Mouse (Mus musculus) heart, embryonic 13.5 days (tissue): ENCODE measurements around the gene Abl2. TPM values are rescaled to one million over a fixed set of nuclear protein-coding genes. Genes with fewer than 3 reads are reported as not detected.

Experiments used
- ATAC-seq: fragments of 200-750 bp; cut with Nextera tagmentation; 2 replicates; pipeline ENCODE4 v1.8.0; 2017; ENCODE audit warnings: moderate TSS enrichment; ENCODE audit not compliant: insufficient number of reproducible peaks, low FRiP score, low TSS enrichment; ENCODE audit errors: extremely low read depth
- H3K27ac ChIP-seq: fragments of 300-500 bp; sonication (generic); replicated peaks from 2 replicates; pipeline ENCODE4 v1.5.1; 2015; ENCODE audit warnings: moderate library complexity, mild to moderate bottlenecking, inconsistent platforms
- H3K27me3 ChIP-seq: fragments of 300-500 bp; sonication (generic); replicated peaks from 2 replicates; pipeline ENCODE4 v1.6.1; 2015; ENCODE audit warnings: mild to moderate bottlenecking, inconsistent platforms
- H3K36me3 ChIP-seq: fragments of 300-500 bp; sonication (generic); 2 replicates; pipeline ENCODE4 v1.6.1; 2015; ENCODE audit warnings: mild to moderate bottlenecking, inconsistent platforms
- H3K4me1 ChIP-seq: fragments of 300-500 bp; sonication (generic); 2 replicates; pipeline ENCODE4 v1.6.1; 2015; ENCODE audit warnings: inconsistent platforms
- H3K4me2 ChIP-seq: fragments of 300-500 bp; sonication (generic); 2 replicates; pipeline ENCODE4 v1.6.1; 2015; ENCODE audit warnings: inconsistent platforms, mild to moderate bottlenecking, moderate library complexity
- H3K4me3 ChIP-seq: fragments of 300-500 bp; sonication (generic); 2 replicates; pipeline ENCODE4 v1.5.1; 2015; ENCODE audit warnings: moderate library complexity, mild to moderate bottlenecking, inconsistent platforms
- H3K9ac ChIP-seq: fragments of 300-500 bp; sonication (generic); 2 replicates; pipeline ENCODE4 v1.6.1; 2015; ENCODE audit warnings: inconsistent platforms, mild to moderate bottlenecking, moderate library complexity
- H3K9me3 ChIP-seq: fragments of 300-500 bp; sonication (generic); 2 replicates; pipeline ENCODE4 v1.6.1; 2016; ENCODE audit warnings: inconsistent platforms
- WGBS: fragments of 180-500 bp; shearing (Covaris S2); methylation state at CpG from one replicate; pipeline ENCODE4 v1.1.7; 2015; ENCODE audit warnings: mixed read lengths; 5-methylcytosine and 5-hydroxymethylcytosine counted together
- polyA plus RNA-seq: library from polyadenylated mRNA; unstranded; fragments of >200 nt; fragmentation: Nextera tagmentation; extraction: Ambion mirVana; gene quantifications from 2 replicates; pipeline ENCODE4 v1.2.1, GENCODE M21; 2015

Gene Abl2
- polyA plus RNA-seq, 1 experiment from 2014 or later, result 2.4 TPM

- Histone ChIP-seq H3K4me1 (peaks cover 51% of the 10 kb centered on the region), H3K27ac (peak overlapping the region; percentile 81; the same call in 1 of the 2 replicates)
Measured at GRCm38 (mm10) chr1:156614710-156615109, 56.1 kb downstream of the Abl2 start.

GRCm38 (mm10) chr1:156615381-156616133 is 57.0 kb downstream of the Abl2 start:
- peak overlapping the region; percentile 67 for H3K9ac ChIP-seq

More at GRCm38 (mm10) chr1:156614710-156615109, 56.1 kb downstream of the Abl2 start:
- no peaks in the 10 kb centered on the region; the same call in 1 of the 2 replicates for H3K36me3 ChIP-seq
- no peaks in the 10 kb centered on the region for H3K9me3 ChIP-seq
- H3K4me3 ChIP-seq, result no peak overlapping the region
- H3K9ac ChIP-seq, result no peak overlapping the region
- no peaks in the 10 kb centered on the region for H3K27me3 ChIP-seq
- peak overlapping the region; percentile 69 for H3K4me2 ChIP-seq
- no peak for ATAC-seq
- WGBS, result 78% methylated on average over 1 of the region's 1 CpGs

DNA sequence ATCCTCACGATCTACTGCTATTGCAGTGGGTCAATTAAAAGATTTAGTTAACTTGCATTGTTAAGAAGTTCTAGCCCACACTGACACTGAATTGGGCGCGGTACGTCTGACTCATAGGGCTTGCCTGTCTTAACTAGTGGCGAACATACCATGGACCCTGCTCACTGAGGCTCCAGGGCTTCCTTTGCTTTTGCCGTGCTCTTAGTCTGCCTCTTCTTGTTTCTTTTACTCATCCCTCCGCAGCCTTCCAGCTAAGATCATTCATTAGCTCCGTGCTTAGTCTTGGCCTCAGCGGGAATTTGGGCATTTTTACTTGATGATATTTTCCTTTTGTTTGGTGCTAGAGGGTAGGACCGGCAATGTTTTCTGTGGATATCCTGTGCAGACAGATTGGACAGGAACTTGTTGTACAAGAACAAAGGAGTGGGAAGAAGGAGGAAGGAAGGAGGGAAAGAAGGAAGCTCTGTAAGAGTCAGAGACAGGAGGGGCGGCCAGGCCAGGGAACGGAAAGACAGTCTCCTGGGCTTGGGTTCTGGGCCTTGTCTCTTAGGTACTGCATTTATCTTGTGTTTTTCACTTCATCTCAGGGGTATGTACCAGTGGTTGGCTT is 58.5 kb downstream of the Abl2 start:
- Histone ChIP-seq H3K9me3 (no peaks in the 10 kb centered on the region), H3K9ac (peak overlapping the region; percentile 61), H3K36me3 (no peaks in the 10 kb centered on the region), H3K27me3 (no peaks in the 10 kb centered on the region), H3K4me3 (peak overlapping the region; percentile 30), H3K4me1 (peaks cover 62% of the 10 kb centered on the region), H3K4me2 (peak overlapping the region; percentile 52), H3K27ac (peak overlapping the region; percentile 75)
- WGBS, result 49% methylated on average over 12 of the region's 12 CpGs
- no peak for ATAC-seq

More at GRCm38 (mm10) chr1:156615381-156616133, 57.0 kb downstream of the Abl2 start:
- Histone ChIP-seq H3K27ac (peak overlapping the region; percentile 81), H3K27me3 (no peaks in the 10 kb centered on the region), H3K36me3 (no peaks in the 10 kb centered on the region; the same call in 1 of the 2 replicates), H3K4me2 (peak overlapping the region; percentile 69), H3K4me1 (peaks cover 59% of the 10 kb centered on the region), H3K4me3 (peak overlapping the region; percentile 41), H3K9me3 (no peaks in the 10 kb centered on the region)
- 11% methylated on average over 13 of the region's 13 CpGs for WGBS
- ATAC-seq, result no peak

GRCm38 (mm10) chr1:156617811-156618210 is 59.2 kb downstream of the Abl2 start:
- H3K4me2 ChIP-seq, result peak overlapping the region; percentile 52

GRCm38 (mm10) chr1:156620292-156620909 is 61.8 kb downstream of the Abl2 start:
- H3K27me3 ChIP-seq, result no peaks in the 10 kb centered on the region
- peaks cover 41% of the 10 kb centered on the region for H3K4me1 ChIP-seq
- H3K4me3 ChIP-seq, result no peak overlapping the region
- H3K9me3 ChIP-seq, result no peaks in the 10 kb centered on the region
- H3K27ac ChIP-seq, result 0 out of 2 replicates have a peak overlapping the region, but pooled peaks have one; percentile 5
- ATAC-seq, result no peak
- 58% methylated on average over 4 of the region's 4 CpGs for WGBS
- no peak overlapping the region for H3K4me2 ChIP-seq
- no peak overlapping the region for H3K9ac ChIP-seq
- H3K36me3 ChIP-seq, result peaks cover 18% of the 10 kb centered on the region

More at GRCm38 (mm10) chr1:156617811-156618210, 59.2 kb downstream of the Abl2 start:
- Histone ChIP-seq H3K9ac (0 out of 2 replicates have a peak overlapping the region, but pooled peaks have one; percentile 42), H3K27me3 (no peaks in the 10 kb centered on the region), H3K9me3 (no peaks in the 10 kb centered on the region), H3K4me3 (peak overlapping the region; percentile 30; the same call in 1 of the 2 replicates), H3K27ac (peak overlapping the region; percentile 75), H3K4me1 (peaks cover 62% of the 10 kb centered on the region), H3K36me3 (peaks cover 5% of the 10 kb centered on the region)
- no peak for ATAC-seq
- 54% methylated on average over 4 of the region's 4 CpGs for WGBS

- H3K9me3 ChIP-seq, result no peaks in the 10 kb centered on the region
- H3K4me3 ChIP-seq, result no peak overlapping the region
- H3K4me1 ChIP-seq, result peaks cover 36% of the 10 kb centered on the region
- 0 out of 2 replicates have a peak overlapping the region, but pooled peaks have one; percentile 5 for H3K27ac ChIP-seq
- no peak overlapping the region for H3K9ac ChIP-seq
- no peak overlapping the region for H3K4me2 ChIP-seq
- WGBS, result 79% methylated on average over 3 of the region's 3 CpGs
- H3K36me3 ChIP-seq, result peaks cover 24% of the 10 kb centered on the region
- ATAC-seq, result no peak
- H3K27me3 ChIP-seq, result no peaks in the 10 kb centered on the region
Measured at GRCm38 (mm10) chr1:156620951-156621350, 62.4 kb downstream of the Abl2 start.

- H3K4me3 ChIP-seq, result no peak overlapping the region
- H3K27me3 ChIP-seq, result no peaks in the 10 kb centered on the region
- WGBS, result 53% methylated on average over 1 of the region's 1 CpGs
- H3K9me3 ChIP-seq, result no peaks in the 10 kb centered on the region
- no peak overlapping the region for H3K9ac ChIP-seq
- H3K4me1 ChIP-seq, result peaks cover 15% of the 10 kb centered on the region
- H3K27ac ChIP-seq, result no peak overlapping the region
- ATAC-seq, result no peak
- peaks cover 39% of the 10 kb centered on the region for H3K36me3 ChIP-seq
- H3K4me2 ChIP-seq, result no peak overlapping the region
Measured at GRCm38 (mm10) chr1:156624231-156624630, 65.6 kb downstream of the Abl2 start.

DNA sequence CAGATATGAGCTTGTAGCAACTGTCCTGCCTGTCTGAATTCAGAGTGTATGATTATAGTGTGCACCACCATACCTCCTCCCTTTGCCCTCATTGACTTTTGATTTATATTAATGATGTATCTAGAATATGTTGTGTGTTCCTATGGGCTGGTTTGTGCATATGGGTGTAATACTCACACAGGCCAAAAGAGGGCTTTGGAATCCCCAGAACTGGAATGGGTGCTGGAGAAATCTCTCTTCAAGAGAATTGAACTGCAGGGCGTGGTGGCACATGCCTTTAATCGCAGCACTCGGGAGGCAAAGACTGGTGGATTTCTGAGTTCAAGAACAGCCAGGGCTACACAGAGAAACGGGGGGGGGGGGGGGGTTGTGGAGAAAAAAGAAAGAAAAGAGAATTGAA is 68.1 kb downstream of the Abl2 start:
- no peak overlapping the region for H3K27ac ChIP-seq
- 79% methylated on average over 4 of the region's 4 CpGs for WGBS
- no peak overlapping the region for H3K9ac ChIP-seq
- no peak overlapping the region for H3K4me2 ChIP-seq
- H3K4me3 ChIP-seq, result no peak overlapping the region
- peaks cover 3% of the 10 kb centered on the region for H3K9me3 ChIP-seq
- no peak for ATAC-seq
- peaks cover 64% of the 10 kb centered on the region for H3K36me3 ChIP-seq
- H3K27me3 ChIP-seq, result no peaks in the 10 kb centered on the region
- H3K4me1 ChIP-seq, result no peaks in the 10 kb centered on the region

DNA sequence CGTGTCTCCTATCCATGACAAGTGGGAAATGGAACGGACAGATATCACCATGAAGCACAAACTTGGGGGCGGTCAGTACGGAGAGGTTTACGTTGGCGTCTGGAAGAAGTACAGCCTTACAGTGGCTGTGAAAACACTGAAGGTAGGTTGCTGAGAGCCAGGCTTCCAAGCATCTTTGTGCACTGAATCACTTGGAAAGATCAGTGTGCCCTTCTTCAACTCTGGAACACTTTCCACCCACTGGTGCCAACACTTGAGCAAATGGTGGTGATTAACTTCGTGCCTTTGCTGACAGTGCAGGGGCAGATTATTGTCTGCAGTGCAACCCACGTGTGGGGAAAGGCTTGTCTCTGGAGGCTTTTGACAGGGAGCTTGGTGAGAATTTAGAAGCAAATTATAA is 71.4 kb downstream of the Abl2 start:
- Histone ChIP-seq H3K9ac (no peak overlapping the region), H3K4me2 (no peak overlapping the region), H3K4me1 (no peaks in the 10 kb centered on the region), H3K36me3 (peaks cover 81% of the 10 kb centered on the region), H3K27ac (no peak overlapping the region), H3K27me3 (no peaks in the 10 kb centered on the region), H3K4me3 (no peak overlapping the region), H3K9me3 (peaks cover 3% of the 10 kb centered on the region)
- no peak for ATAC-seq
- 90% methylated on average over 8 of the region's 8 CpGs for WGBS

GRCm38 (mm10) chr1:156630965-156631364 is 72.4 kb downstream of the Abl2 start:
- Histone ChIP-seq H3K27me3 (no peaks in the 10 kb centered on the region), H3K9me3 (peaks cover 3% of the 10 kb centered on the region), H3K4me3 (no peak overlapping the region), H3K4me2 (no peak overlapping the region), H3K4me1 (no peaks in the 10 kb centered on the region), H3K36me3 (peaks cover 80% of the 10 kb centered on the region), H3K9ac (no peak overlapping the region), H3K27ac (no peak overlapping the region)
- no peak for ATAC-seq

GRCm38 (mm10) chr1:156633095-156633494 is 74.5 kb downstream of the Abl2 start:
- H3K4me2 ChIP-seq, result no peak overlapping the region
- H3K4me1 ChIP-seq, result no peaks in the 10 kb centered on the region
- peaks cover 88% of the 10 kb centered on the region for H3K36me3 ChIP-seq
- no peak overlapping the region for H3K9ac ChIP-seq
- H3K4me3 ChIP-seq, result no peak overlapping the region
- no peaks in the 10 kb centered on the region for H3K27me3 ChIP-seq
- ATAC-seq, result no peak
- 74% methylated on average over 10 of the region's 10 CpGs for WGBS
- peaks cover 3% of the 10 kb centered on the region for H3K9me3 ChIP-seq
- H3K27ac ChIP-seq, result no peak overlapping the region
